Mouse (Mus musculus) thymus, postnatal 25 days (tissue): ENCODE results near the gene Gm10097.

Source experiments
- DNase-seq: peaks from one replicate; pipeline ENCODE4 v3.0.0; 2022

Gene Gm10097

DNA sequence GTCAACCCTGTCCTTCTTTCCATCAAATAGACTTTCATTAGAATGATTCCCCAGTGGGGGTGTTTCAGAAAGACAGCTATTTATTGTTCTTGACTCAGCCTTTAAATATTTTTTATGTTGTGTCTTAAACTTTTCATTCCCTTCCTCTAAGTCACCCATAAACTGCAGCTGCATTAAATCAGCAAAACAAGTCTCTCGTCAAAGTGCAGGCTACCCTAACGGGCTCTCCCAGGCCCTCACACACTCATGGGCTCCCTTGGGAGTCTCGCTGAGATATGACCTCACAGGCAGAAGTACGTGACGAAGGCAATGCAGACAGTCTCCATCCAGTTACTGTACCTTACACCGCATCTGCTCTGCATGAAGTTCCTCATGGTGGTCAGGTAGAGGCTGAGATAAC is 17.3 kb downstream of the Gm10097 start:
- DNase-seq: no peak

DNA sequence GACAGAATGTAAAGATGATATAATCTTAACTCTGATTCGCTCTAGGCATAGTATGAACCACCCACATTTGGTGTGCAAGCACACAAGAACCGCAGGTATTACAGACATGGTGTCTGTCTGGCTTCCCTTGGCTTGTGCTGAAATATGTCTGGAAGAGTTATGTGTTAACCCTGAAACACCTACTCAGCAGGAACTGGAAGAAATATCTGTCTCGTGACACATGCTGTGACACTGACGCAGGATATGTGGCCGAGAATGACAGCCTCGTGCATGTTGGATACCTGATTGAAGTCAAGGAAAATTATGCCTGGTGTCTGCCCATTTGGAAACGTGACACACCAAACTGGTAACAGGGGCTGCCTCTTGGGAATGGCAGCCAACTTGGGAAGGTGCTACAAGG is 18.3 kb downstream of the Gm10097 start:
- DNase-seq: no peak

DNA sequence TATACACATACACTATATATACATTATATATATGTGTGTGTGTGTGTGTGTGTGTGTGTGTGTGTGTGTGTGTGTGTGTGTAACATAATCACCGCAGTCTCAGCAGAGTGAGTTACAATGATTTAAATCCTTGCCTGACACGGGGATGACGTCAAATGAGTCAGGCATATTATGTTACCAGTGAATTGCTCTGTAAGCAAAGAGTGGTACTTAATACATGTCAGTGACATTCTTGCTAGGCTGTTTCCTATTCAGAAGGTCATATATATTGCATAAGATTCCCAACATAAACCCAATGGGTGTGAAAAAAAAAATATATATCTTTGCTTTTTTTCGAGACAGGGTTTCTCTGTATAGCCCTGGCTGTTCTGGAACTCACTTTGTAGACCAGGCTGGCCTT is 20.1 kb downstream of the Gm10097 start:
- DNase-seq: no peak

DNA sequence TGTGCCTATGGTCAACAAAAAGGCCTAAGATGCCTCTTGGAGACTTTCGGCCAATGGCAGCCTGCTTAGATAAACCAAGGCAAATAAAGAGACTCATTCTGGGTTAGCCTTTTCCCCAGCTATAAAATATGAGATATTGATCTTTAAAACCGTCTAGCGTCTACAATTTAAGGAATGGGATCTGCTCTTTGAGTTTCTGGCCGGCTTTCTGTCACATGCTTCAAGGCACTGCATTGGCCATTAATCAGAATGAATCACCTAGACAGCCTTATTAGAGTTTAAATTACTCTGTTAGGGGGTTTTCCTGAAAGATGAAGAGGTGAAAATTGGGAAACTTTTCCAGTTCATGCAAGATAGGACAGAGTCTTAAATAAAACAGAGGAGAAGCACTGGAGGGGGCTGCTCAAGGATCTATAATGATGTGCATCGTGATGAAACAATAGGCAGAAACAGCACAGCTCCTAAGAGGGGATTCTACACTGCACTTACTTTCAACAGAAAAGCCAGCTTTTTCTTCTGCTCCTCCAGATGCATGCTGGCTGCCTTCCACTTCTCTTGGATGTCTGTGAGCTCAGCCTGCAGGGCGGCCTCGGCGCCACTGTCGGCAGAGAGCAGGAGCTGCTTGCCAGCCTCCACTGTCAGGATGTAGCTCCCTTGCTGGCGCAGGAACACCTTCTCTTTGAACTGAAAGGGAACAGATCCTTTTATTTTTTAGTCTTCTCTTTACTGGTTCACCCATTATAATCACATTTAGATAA is 28.2 kb downstream of the Gm10097 start:
- no peak for DNase-seq

DNA sequence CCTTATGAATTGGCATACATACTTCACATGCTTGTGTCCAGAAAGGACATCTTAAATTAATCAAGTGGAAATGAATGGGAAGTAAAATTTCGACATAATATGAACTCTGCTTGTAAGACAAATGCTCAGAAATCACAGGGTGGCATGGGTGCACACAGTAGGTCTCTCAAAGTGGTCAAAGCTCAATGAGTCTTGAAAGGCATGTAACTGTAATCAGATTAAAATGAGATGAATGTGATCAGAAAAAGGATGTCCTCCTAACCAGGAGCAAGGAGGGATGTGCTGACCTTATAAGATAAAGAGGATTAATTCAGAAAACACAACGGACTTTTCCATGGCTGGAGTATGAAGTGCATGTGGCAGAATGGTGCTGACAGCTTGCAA is 28.8 kb downstream of the Gm10097 start:
- DNase-seq: no peak

DNA sequence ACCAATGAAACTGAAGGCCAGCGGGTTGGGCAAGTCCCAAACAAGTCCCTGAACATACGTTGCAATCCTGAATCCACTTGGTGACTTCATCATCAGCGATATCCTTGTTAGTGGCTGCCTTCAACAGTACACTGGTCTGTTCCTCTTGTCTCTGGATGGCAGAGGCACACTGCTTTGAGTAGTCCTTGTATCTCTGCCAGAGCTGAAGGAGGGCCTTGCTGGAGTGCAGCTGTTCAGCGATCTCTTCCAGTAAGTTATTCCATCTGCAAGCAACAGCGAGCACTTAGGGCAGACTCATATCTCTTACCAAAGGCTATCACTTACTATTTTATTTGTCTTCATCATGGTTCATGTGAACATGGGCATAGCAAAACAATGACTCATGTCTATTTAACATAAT is 41.8 kb downstream of the Gm10097 start:
- DNase-seq: no peak

DNA sequence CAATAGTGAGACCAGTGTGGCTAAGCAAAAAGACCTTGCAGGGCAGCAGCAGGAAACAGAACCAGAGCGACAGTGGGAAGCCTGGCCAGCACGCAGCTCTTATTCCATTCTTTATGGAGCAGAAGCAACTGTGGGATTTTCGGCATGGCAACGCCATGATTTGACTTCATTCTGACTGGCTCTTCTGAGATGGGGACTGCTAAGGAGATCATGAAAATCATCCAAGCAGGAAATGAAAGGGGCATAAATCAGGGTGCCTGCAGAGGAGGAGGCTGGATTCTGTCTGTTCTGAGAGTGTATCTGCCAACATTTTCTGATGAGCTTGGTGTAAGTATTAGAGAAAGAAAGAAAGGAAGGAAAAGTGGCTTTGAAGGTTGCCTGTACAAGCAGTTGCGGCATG is 47.2 kb downstream of the Gm10097 start:
- no peak for DNase-seq

DNA sequence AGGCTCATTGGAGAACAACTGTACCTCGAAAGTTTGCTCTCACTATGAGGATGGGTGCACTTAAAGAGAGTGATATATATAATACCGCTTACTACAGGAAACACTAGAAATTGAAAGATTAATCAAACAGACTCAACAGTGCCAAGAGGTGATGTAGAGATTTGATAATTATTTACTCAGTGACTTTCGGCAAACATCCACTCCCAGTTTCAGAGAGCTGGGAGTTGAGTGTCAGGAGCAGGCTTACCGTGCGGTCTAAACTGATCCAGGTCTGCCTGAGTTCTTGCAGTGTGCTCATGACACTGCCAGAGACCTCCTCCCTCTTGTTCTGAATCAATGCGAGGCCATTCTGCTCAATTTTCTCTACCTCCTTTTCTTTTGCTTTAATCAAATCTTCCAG is 47.7 kb downstream of the Gm10097 start:
- no peak for DNase-seq
